Mouse (Mus musculus): Measurements from ENCODE around the gene Rimbp3. TPM values are rescaled to one million over a fixed set of nuclear protein-coding genes. Genes with fewer than 3 reads are reported as not detected.

The Rimbp3 gene
- polyA plus RNA-seq, 1 experiment from 2014 or later, result 0.13 TPM

GRCm38 (mm10) chr16:17244996-17245395 is 36.6 kb downstream of the Rimbp3 start:
- H3K27me3 ChIP-seq, result no peaks in the 10 kb centered on the region
- 80% methylated on average over 1 of the region's 1 CpGs for WGBS
- H3K9ac ChIP-seq, result no peak overlapping the region
- H3K9me3 ChIP-seq (replicated peaks), result no peaks in the 10 kb centered on the region
- H3K4me1 ChIP-seq (replicated peaks), result peaks cover 53% of the 10 kb centered on the region
- H3K36me3 ChIP-seq, result no peaks in the 10 kb centered on the region
- H3K4me3 ChIP-seq, result no peak overlapping the region
- H3K27ac ChIP-seq, result no peak overlapping the region
- no peak overlapping the region for H3K4me2 ChIP-seq
- no peak for ATAC-seq (replicated peaks; ENCODE audit: insufficient number of reproducible peaks, insufficient read depth, low FRiP score, low read depth)

DNA sequence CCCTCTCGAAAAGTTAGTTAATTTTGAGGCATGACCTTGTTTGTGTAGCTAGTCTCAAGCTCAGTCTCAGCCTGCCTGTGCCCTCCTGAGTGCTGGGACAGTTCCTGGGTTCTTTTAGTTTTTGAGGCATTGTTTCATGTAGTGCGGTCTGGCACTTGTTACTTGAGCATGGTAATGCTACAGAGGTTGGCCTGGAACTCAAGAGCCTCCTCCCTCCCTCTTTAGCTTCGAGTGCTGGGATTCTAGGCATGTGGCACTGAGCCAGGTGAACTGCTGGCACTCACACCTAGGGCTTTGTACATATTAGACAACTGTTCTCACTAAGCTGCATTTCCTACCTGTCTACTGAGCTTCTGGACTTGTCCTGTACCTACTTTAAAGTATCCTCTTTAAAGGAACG is 39.3 kb downstream of the Rimbp3 start:
- peak overlapping the region; percentile 77 for H3K27ac ChIP-seq
- H3K9ac ChIP-seq, result no peak overlapping the region
- peaks cover 64% of the 10 kb centered on the region for H3K4me1 ChIP-seq (replicated peaks)
- no peaks in the 10 kb centered on the region for H3K27me3 ChIP-seq
- 39% methylated on average over 4 of the region's 4 CpGs for WGBS
- ATAC-seq (replicated peaks; ENCODE audit: insufficient number of reproducible peaks, insufficient read depth, low FRiP score, low read depth), result peak; percentile 69
- no peak overlapping the region for H3K4me2 ChIP-seq
- no peaks in the 10 kb centered on the region for H3K36me3 ChIP-seq
- H3K4me3 ChIP-seq, result no peak overlapping the region
- no peaks in the 10 kb centered on the region for H3K9me3 ChIP-seq (replicated peaks)

DNA sequence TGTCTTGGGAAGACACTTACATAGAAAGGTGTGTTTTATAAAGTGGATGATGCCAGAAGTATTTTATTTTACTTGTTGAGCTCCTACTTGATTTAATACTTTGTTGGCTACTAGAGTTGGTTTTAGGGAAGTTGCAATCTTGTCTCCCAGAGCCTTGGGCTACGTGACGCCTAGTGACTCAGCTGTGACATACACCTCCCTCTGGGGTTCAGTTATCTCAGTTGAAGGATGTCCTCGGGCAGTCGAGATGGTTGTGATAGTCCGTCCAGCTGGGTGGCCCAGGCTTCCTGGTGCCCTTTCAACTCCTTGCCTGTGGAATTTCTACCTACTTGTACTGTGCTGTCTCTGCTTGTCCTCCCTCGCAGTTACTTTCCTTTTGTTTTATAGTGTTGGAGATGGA is 40.7 kb downstream of the Rimbp3 start:
- no peak overlapping the region for H3K9ac ChIP-seq
- WGBS, result 29% methylated on average over 6 of the region's 6 CpGs
- ATAC-seq (replicated peaks; ENCODE audit: insufficient number of reproducible peaks, insufficient read depth, low FRiP score, low read depth), result no peak

GRCm38 (mm10) chr16:17251539-17251938 is 43.1 kb downstream of the Rimbp3 start:
- Histone ChIP-seq H3K4me1 (replicated peaks) (peaks cover 78% of the 10 kb centered on the region), H3K9me3 (replicated peaks) (no peaks in the 10 kb centered on the region), H3K4me3 (no peak overlapping the region), H3K27ac (no peak overlapping the region), H3K27me3 (no peaks in the 10 kb centered on the region), H3K9ac (no peak overlapping the region), H3K4me2 (no peak overlapping the region), H3K36me3 (peaks cover 6% of the 10 kb centered on the region; the same call in 1 of the 2 replicates)
- no peak for ATAC-seq (replicated peaks; ENCODE audit: insufficient number of reproducible peaks, insufficient read depth, low FRiP score, low read depth)
- 43% methylated on average over 3 of the region's 3 CpGs for WGBS

More for the DNA sequence above, 40.7 kb downstream of the Rimbp3 start:
- no peaks in the 10 kb centered on the region for H3K27me3 ChIP-seq
- H3K4me3 ChIP-seq, result no peak overlapping the region
- H3K4me2 ChIP-seq, result no peak overlapping the region
- H3K4me1 ChIP-seq (replicated peaks), result peaks cover 68% of the 10 kb centered on the region
- no peak overlapping the region for H3K27ac ChIP-seq
- H3K9me3 ChIP-seq (replicated peaks), result no peaks in the 10 kb centered on the region
- no peaks in the 10 kb centered on the region for H3K36me3 ChIP-seq

GRCm38 (mm10) chr16:17252086-17252726 is 43.8 kb downstream of the Rimbp3 start:
- ATAC-seq (replicated peaks; ENCODE audit: insufficient number of reproducible peaks, insufficient read depth, low FRiP score, low read depth), result no peak
- WGBS, result 65% methylated on average over 3 of the region's 3 CpGs
- Histone ChIP-seq H3K27ac (peak overlapping the region; percentile 5; the same call in 1 of the 2 replicates), H3K9ac (no peak overlapping the region), H3K9me3 (replicated peaks) (no peaks in the 10 kb centered on the region), H3K27me3 (no peaks in the 10 kb centered on the region), H3K4me1 (replicated peaks) (peaks cover 75% of the 10 kb centered on the region), H3K36me3 (peaks cover 12% of the 10 kb centered on the region; the same call in 1 of the 2 replicates), H3K4me2 (no peak overlapping the region), H3K4me3 (no peak overlapping the region)

GRCm38 (mm10) chr16:17252841-17253240 is 44.4 kb downstream of the Rimbp3 start:
- Histone ChIP-seq H3K9ac (no peak overlapping the region), H3K4me1 (replicated peaks) (peaks cover 69% of the 10 kb centered on the region), H3K27ac (peak overlapping the region; percentile 5; the same call in 1 of the 2 replicates), H3K4me2 (no peak overlapping the region), H3K36me3 (peaks cover 18% of the 10 kb centered on the region; the same call in 1 of the 2 replicates), H3K27me3 (no peaks in the 10 kb centered on the region), H3K9me3 (replicated peaks) (no peaks in the 10 kb centered on the region), H3K4me3 (no peak overlapping the region)
- ATAC-seq (replicated peaks; ENCODE audit: insufficient number of reproducible peaks, insufficient read depth, low FRiP score, low read depth), result no peak
- WGBS, result 62% methylated on average over 7 of the region's 7 CpGs

- Histone ChIP-seq H3K4me2 (peak overlapping the region; percentile 26; the same call in 1 of the 2 replicates), H3K27ac (0 out of 2 replicates have a peak overlapping the region, but pooled peaks have one; percentile 14)
Measured at GRCm38 (mm10) chr16:17254005-17254597, 45.7 kb downstream of the Rimbp3 start.

GRCm38 (mm10) chr16:17255270-17255669 is 46.9 kb downstream of the Rimbp3 start:
- WGBS, result 67% methylated on average over 2 of the region's 2 CpGs
- H3K27ac ChIP-seq, result no peak overlapping the region
- peaks cover 56% of the 10 kb centered on the region for H3K4me1 ChIP-seq (replicated peaks)
- no peak overlapping the region for H3K4me2 ChIP-seq
- H3K36me3 ChIP-seq, result peaks cover 33% of the 10 kb centered on the region
- no peaks in the 10 kb centered on the region for H3K27me3 ChIP-seq
- ATAC-seq (replicated peaks; ENCODE audit: insufficient number of reproducible peaks, insufficient read depth, low FRiP score, low read depth), result no peak
- no peak overlapping the region for H3K4me3 ChIP-seq
- no peak overlapping the region for H3K9ac ChIP-seq
- H3K9me3 ChIP-seq (replicated peaks), result no peaks in the 10 kb centered on the region

More at GRCm38 (mm10) chr16:17254005-17254597, 45.7 kb downstream of the Rimbp3 start:
- Histone ChIP-seq H3K36me3 (peaks cover 30% of the 10 kb centered on the region), H3K4me1 (replicated peaks) (peaks cover 64% of the 10 kb centered on the region), H3K9ac (no peak overlapping the region), H3K9me3 (replicated peaks) (no peaks in the 10 kb centered on the region), H3K4me3 (no peak overlapping the region), H3K27me3 (no peaks in the 10 kb centered on the region)
- WGBS, result 21% methylated on average over 4 of the region's 4 CpGs
- 0 out of 2 replicates have a peak, but pooled peaks have one; percentile 12 for ATAC-seq (replicated peaks; ENCODE audit: insufficient number of reproducible peaks, insufficient read depth, low FRiP score, low read depth)

GRCm38 (mm10) chr16:17257359-17257821 is 49.0 kb downstream of the Rimbp3 start:
- peaks cover 43% of the 10 kb centered on the region for H3K4me1 ChIP-seq (replicated peaks)
- ATAC-seq (replicated peaks; ENCODE audit: insufficient number of reproducible peaks, insufficient read depth, low FRiP score, low read depth), result no peak
- WGBS, result 76% methylated on average over 9 of the region's 9 CpGs

GRCm38 (mm10) chr16:17258917-17259316 is 50.5 kb downstream of the Rimbp3 start:
- Histone ChIP-seq H3K4me2 (no peak overlapping the region), H3K4me1 (replicated peaks) (peaks cover 29% of the 10 kb centered on the region), H3K9ac (no peak overlapping the region), H3K9me3 (replicated peaks) (no peaks in the 10 kb centered on the region), H3K27me3 (no peaks in the 10 kb centered on the region), H3K36me3 (peaks cover 33% of the 10 kb centered on the region), H3K27ac (no peak overlapping the region), H3K4me3 (no peak overlapping the region)
- ATAC-seq (replicated peaks; ENCODE audit: insufficient number of reproducible peaks, insufficient read depth, low FRiP score, low read depth), result no peak
- WGBS, result 84% methylated on average over 12 of the region's 12 CpGs

More at GRCm38 (mm10) chr16:17257359-17257821, 49.0 kb downstream of the Rimbp3 start:
- no peak overlapping the region for H3K9ac ChIP-seq
- H3K9me3 ChIP-seq (replicated peaks), result no peaks in the 10 kb centered on the region
- no peaks in the 10 kb centered on the region for H3K27me3 ChIP-seq
- no peak overlapping the region for H3K4me3 ChIP-seq
- no peak overlapping the region for H3K4me2 ChIP-seq
- H3K27ac ChIP-seq, result no peak overlapping the region
- peaks cover 33% of the 10 kb centered on the region for H3K36me3 ChIP-seq

- Histone ChIP-seq H3K9ac (no peak overlapping the region), H3K4me3 (no peak overlapping the region), H3K27me3 (no peaks in the 10 kb centered on the region), H3K36me3 (peaks cover 27% of the 10 kb centered on the region), H3K4me2 (no peak overlapping the region), H3K9me3 (replicated peaks) (no peaks in the 10 kb centered on the region), H3K4me1 (replicated peaks) (peaks cover 15% of the 10 kb centered on the region; the same call in 1 of the 2 replicates), H3K27ac (no peak overlapping the region)
- ATAC-seq (replicated peaks; ENCODE audit: insufficient number of reproducible peaks, insufficient read depth, low FRiP score, low read depth), result no peak
- 91% methylated on average over 1 of the region's 1 CpGs for WGBS
Measured at GRCm38 (mm10) chr16:17261341-17261740, 52.9 kb downstream of the Rimbp3 start.
